Mouse (Mus musculus): ENCODE measurements around the gene Pptc7. TPM values are rescaled to one million over a fixed set of nuclear protein-coding genes. Genes with fewer than 3 reads are reported as not detected.

Gene Pptc7
- 10.4 and 11.0 TPM in 2 replicates for polyA plus RNA-seq (2015; fragmentation: Nextera tagmentation; extraction: Ambion mirVana)

DNA sequence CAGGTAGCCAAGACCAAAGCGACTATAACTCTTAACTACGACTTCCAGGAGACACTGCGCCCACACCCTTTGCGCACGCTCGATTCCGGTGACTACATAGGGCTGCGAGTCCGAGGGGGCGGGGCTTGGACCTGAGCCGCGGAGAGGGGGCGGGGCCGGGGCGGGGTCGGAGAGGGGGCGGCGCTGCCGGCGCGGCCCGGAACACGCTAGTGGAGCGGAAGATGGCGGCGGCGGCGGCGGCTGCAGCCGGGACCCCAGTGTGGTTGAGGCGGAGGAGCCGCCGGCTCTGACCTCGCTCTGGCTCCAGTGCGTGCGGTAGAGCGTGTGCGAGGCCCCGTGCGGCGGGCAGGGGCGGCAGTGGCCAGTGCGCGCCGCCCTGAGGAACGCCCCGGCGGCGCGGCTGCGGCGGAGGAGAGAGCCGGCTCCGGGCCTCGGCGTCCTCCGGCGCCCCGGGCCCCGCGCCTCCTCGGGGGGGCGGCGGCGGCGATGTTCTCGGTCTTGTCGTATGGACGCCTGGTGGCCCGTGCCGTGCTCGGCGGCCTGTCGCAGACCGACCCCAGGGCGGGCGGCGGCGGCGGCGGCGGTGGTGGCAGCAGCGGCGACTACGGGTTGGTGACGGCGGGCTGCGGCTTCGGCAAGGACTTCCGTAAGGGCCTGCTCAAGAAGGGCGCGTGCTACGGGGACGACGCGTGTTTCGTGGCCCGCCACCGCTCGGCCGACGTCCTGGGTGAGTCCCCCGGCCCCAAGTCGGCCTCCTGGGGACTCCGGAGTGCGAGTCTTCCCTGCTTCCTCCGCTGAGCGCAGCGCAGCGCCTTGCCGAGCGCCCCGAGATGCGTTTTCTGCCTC is at the start of gene Pptc7:
Pptc7 (plus strand) TSS at position 183 of the 846 bp plus-strand sequence.
- Histone ChIP-seq H3K9me3 (no peaks in the 10 kb centered on the region), H3K27me3 (replicated peaks) (no peaks in the 10 kb centered on the region), H3K4me3 (replicated peaks) (peak within 1 kb of the TSS; percentile 93), H3K36me3 (0 out of 2 replicates have a peak, but pooled peaks cover 2% of the 10 kb centered on the region), H3K27ac (peak within 1 kb of the TSS; percentile 52), H3K4me1 (replicated peaks) (peaks cover 19% of the 10 kb centered on the region), H3K9ac (peak within 1 kb of the TSS; percentile 88), H3K4me2 (replicated peaks) (peak within 1 kb of the TSS; percentile 96)
- WGBS: under 1% methylated on average over 88 of the region's 114 CpGs
- ATAC-seq: peak; percentile 92

GRCm38 (mm10) chr5:122235196-122235836 is 48.8 kb upstream of the Pptc7 start:
- Histone ChIP-seq H3K4me2 (replicated peaks) (no peak overlapping the region), H3K27ac (no peak overlapping the region)
- WGBS: 57% methylated on average over 9 of the region's 9 CpGs

DNA sequence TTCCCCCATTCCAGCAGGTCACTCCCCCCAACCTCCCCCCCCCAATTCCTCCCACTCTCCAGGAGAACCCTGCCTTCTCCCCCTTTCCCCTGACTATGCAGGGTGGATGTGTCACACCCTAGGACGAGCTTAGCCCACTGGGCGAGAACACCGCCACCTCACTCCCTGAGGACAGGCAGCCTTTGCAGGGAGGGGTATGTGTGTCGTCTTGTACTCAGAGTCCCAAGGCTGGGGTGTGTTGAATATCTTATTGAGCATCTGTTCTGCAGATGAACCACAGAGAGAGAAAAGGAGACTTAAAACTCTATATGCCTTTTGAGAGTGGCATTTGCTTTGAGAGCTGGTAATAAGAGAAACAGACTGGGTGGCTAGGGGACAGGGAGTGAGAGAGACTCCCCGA is 47.0 kb upstream of the Pptc7 start:
- H3K4me3 ChIP-seq (replicated peaks): no peak overlapping the region
- no peak overlapping the region for H3K9ac ChIP-seq
- no peak for ATAC-seq
- WGBS: 76% methylated on average over 5 of the region's 5 CpGs
- H3K36me3 ChIP-seq: no peaks in the 10 kb centered on the region
- no peaks in the 10 kb centered on the region for H3K27me3 ChIP-seq (replicated peaks)
- no peaks in the 10 kb centered on the region for H3K9me3 ChIP-seq
- H3K4me2 ChIP-seq (replicated peaks): no peak overlapping the region
- H3K27ac ChIP-seq: no peak overlapping the region
- H3K4me1 ChIP-seq (replicated peaks): 0 out of 2 replicates have a peak, but pooled peaks cover 7% of the 10 kb centered on the region

More at GRCm38 (mm10) chr5:122235196-122235836, 48.8 kb upstream of the Pptc7 start:
- Histone ChIP-seq H3K4me3 (replicated peaks) (no peak overlapping the region), H3K27me3 (replicated peaks) (no peaks in the 10 kb centered on the region), H3K9ac (no peak overlapping the region), H3K4me1 (replicated peaks) (0 out of 2 replicates have a peak, but pooled peaks cover 10% of the 10 kb centered on the region), H3K36me3 (no peaks in the 10 kb centered on the region), H3K9me3 (no peaks in the 10 kb centered on the region)
- no peak for ATAC-seq

GRCm38 (mm10) chr5:122239618-122240017 is 44.5 kb upstream of the Pptc7 start:
- 76% methylated on average over 7 of the region's 7 CpGs for WGBS
- no peak for ATAC-seq
- H3K27me3 ChIP-seq (replicated peaks): no peaks in the 10 kb centered on the region
- H3K4me1 ChIP-seq (replicated peaks): 0 out of 2 replicates have a peak, but pooled peaks cover 2% of the 10 kb centered on the region
- H3K27ac ChIP-seq: no peak overlapping the region
- H3K4me2 ChIP-seq (replicated peaks): no peak overlapping the region
- H3K4me3 ChIP-seq (replicated peaks): no peak overlapping the region
- no peaks in the 10 kb centered on the region for H3K36me3 ChIP-seq
- no peaks in the 10 kb centered on the region for H3K9me3 ChIP-seq
- no peak overlapping the region for H3K9ac ChIP-seq

DNA sequence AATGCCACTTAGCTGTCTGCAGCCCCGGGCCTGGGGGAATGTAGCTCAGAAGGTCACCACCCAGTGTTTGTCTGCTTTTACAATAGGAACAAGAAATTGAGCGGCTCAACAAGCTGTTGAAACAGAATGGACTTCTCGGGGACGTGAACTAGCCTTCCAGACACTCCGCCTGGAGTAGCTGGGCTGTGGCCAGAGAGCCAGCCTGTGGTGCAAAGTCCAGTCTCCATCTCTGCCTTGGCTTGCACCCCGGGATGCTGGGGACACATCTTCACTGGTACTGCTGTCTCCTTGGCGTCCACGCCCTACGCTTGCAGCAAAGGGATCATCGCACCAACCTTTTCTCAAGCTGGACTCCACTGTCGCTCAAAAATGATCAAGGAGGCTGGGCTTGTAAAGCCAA is 43.6 kb upstream of the Pptc7 start:
- Histone ChIP-seq H3K4me2 (replicated peaks) (no peak overlapping the region), H3K4me3 (replicated peaks) (no peak overlapping the region), H3K4me1 (replicated peaks) (no peaks in the 10 kb centered on the region), H3K36me3 (no peaks in the 10 kb centered on the region), H3K9ac (no peak overlapping the region), H3K27me3 (replicated peaks) (no peaks in the 10 kb centered on the region), H3K9me3 (no peaks in the 10 kb centered on the region), H3K27ac (no peak overlapping the region)
- ATAC-seq: no peak
- 87% methylated on average over 11 of the region's 11 CpGs for WGBS

DNA sequence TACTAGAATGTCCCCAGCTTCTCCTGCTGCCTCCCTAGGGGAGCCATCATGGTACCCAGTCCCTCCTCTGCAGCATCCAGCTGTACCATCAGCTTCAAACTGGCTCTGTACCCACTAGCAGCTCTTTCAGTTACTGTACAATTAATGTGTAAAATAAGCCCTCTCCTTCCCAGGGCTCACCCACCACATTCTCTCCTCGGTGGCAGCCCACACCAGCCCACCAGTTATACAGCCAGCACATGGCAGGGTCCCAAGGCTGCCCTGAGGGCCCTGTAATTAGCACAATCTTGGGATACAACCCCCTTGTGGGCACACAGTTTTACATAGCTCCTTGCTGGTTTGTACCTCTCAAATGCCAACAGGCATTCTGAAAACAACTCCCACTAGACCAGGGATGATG is 43.2 kb upstream of the Pptc7 start:
- Histone ChIP-seq H3K27me3 (replicated peaks) (no peaks in the 10 kb centered on the region), H3K4me3 (replicated peaks) (no peak overlapping the region), H3K27ac (no peak overlapping the region), H3K9ac (no peak overlapping the region), H3K36me3 (no peaks in the 10 kb centered on the region), H3K4me2 (replicated peaks) (no peak overlapping the region), H3K9me3 (no peaks in the 10 kb centered on the region), H3K4me1 (replicated peaks) (no peaks in the 10 kb centered on the region)
- WGBS: 87% methylated on average over 1 of the region's 1 CpGs
- no peak for ATAC-seq

DNA sequence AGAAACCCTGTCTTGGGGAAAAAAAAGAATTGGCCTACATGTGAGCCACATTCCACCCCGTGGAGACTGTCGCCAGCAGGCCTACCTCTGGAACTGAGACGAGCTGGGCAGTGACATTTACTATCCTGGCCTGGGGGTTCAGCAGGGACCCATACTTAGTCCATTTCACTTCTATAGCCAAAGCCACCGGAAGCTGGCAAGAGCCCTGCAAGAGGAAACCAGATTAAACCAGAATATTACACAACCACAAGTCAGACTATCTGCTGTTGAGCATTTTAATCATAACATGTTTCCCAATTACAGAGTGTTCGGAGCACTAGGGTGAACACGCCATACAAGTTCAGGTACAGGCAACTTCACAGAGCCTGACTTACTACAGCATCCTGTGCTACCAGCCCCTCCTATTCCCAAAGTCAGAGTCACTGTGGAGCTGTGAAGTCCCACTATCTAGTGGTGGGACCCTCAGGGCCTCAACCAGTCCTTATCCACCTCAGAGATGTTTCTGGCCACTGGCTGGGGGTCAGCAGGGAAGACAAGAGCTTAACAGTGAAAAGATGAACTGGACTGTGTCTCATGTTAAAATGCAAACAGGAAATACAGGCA is 41.5 kb upstream of the Pptc7 start:
- no peak overlapping the region for H3K9ac ChIP-seq
- 88% methylated on average over 6 of the region's 6 CpGs for WGBS
- no peak for ATAC-seq

GRCm38 (mm10) chr5:122243781-122244523 is 40.2 kb upstream of the Pptc7 start:
- Histone ChIP-seq H3K36me3 (no peaks in the 10 kb centered on the region), H3K27ac (no peak overlapping the region), H3K4me1 (replicated peaks) (no peaks in the 10 kb centered on the region), H3K27me3 (replicated peaks) (no peaks in the 10 kb centered on the region), H3K4me3 (replicated peaks) (no peak overlapping the region), H3K4me2 (replicated peaks) (no peak overlapping the region), H3K9ac (no peak overlapping the region), H3K9me3 (no peaks in the 10 kb centered on the region)
- ATAC-seq: no peak
- WGBS: 87% methylated on average over 17 of the region's 17 CpGs

More for the DNA sequence above, 41.5 kb upstream of the Pptc7 start:
- Histone ChIP-seq H3K9me3 (no peaks in the 10 kb centered on the region), H3K4me3 (replicated peaks) (no peak overlapping the region), H3K27ac (no peak overlapping the region), H3K36me3 (no peaks in the 10 kb centered on the region), H3K4me1 (replicated peaks) (no peaks in the 10 kb centered on the region), H3K4me2 (replicated peaks) (no peak overlapping the region), H3K27me3 (replicated peaks) (no peaks in the 10 kb centered on the region)

GRCm38 (mm10) chr5:122245186-122245585 is 39.0 kb upstream of the Pptc7 start:
- WGBS: 62% methylated on average over 3 of the region's 3 CpGs
- no peaks in the 10 kb centered on the region for H3K4me1 ChIP-seq (replicated peaks)
- H3K4me3 ChIP-seq (replicated peaks): no peak overlapping the region
- H3K9me3 ChIP-seq: no peaks in the 10 kb centered on the region
- no peak overlapping the region for H3K4me2 ChIP-seq (replicated peaks)
- ATAC-seq: no peak
- H3K27ac ChIP-seq: no peak overlapping the region
- no peak overlapping the region for H3K9ac ChIP-seq
- no peaks in the 10 kb centered on the region for H3K36me3 ChIP-seq
- no peaks in the 10 kb centered on the region for H3K27me3 ChIP-seq (replicated peaks)

DNA sequence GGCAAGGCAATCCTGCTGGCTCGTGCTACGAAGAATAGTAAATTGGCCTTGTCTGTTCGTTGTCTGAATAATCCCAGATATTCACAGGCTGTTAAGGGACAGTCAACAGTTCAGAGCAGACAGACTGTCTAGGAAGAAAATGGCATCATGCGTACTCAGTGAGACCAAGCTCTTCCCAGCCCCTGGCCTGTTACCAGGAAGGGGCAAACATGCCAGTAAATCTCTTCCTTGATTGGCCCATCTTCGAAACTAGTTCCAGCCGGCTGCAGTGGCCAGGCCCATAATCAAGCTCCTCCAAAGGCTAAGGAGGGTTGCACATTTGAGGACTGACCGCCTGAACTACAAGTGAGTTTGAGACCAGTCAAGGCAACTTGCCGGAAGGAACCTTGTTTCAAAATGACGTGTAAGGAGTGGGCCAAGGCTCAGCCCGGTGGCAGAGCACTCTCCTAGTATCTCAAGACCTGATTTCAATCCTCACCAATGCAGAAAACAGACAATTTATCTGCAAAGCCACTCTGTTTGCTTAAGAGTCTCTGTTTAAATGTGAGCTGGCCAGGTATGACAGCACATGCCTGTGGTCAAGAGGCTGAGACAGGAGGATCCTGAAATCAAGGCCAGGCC is 37.5 kb upstream of the Pptc7 start:
- WGBS: 76% methylated on average over 10 of the region's 10 CpGs

GRCm38 (mm10) chr5:122247529-122247928 is 36.6 kb upstream of the Pptc7 start:
- H3K4me1 ChIP-seq (replicated peaks): no peaks in the 10 kb centered on the region
- no peak overlapping the region for H3K4me3 ChIP-seq (replicated peaks)
- 83% methylated on average over 11 of the region's 11 CpGs for WGBS
- ATAC-seq: no peak
- H3K9ac ChIP-seq: no peak overlapping the region
- H3K4me2 ChIP-seq (replicated peaks): no peak overlapping the region
- H3K36me3 ChIP-seq: no peaks in the 10 kb centered on the region
- H3K27me3 ChIP-seq (replicated peaks): no peaks in the 10 kb centered on the region
- H3K9me3 ChIP-seq: no peaks in the 10 kb centered on the region
- no peak overlapping the region for H3K27ac ChIP-seq

More for the DNA sequence above, 37.5 kb upstream of the Pptc7 start:
- H3K9me3 ChIP-seq: no peaks in the 10 kb centered on the region
- H3K4me3 ChIP-seq (replicated peaks): no peak overlapping the region
- H3K4me2 ChIP-seq (replicated peaks): no peak overlapping the region
- no peak overlapping the region for H3K9ac ChIP-seq
- no peaks in the 10 kb centered on the region for H3K27me3 ChIP-seq (replicated peaks)
- H3K27ac ChIP-seq: no peak overlapping the region
- H3K36me3 ChIP-seq: no peaks in the 10 kb centered on the region
- ATAC-seq: no peak
- H3K4me1 ChIP-seq (replicated peaks): no peaks in the 10 kb centered on the region

All from intestine, embryonic 15.5 days (tissue).